Mouse (Mus musculus) urinary bladder, postnatal 10 days (tissue): ENCODE results near the gene Gatd1.
"Not testable (repeated sequence)": the region's sequence is repeated elsewhere in the genome, so short reads cannot be mapped to it uniquely, and the experiment has no call there.

ENCODE experiments used
- DNase-seq: peaks from one replicate; pipeline ENCODE4 v3.0.0; 2022; ENCODE audit warnings: low spot score

Gene Gatd1

DNA sequence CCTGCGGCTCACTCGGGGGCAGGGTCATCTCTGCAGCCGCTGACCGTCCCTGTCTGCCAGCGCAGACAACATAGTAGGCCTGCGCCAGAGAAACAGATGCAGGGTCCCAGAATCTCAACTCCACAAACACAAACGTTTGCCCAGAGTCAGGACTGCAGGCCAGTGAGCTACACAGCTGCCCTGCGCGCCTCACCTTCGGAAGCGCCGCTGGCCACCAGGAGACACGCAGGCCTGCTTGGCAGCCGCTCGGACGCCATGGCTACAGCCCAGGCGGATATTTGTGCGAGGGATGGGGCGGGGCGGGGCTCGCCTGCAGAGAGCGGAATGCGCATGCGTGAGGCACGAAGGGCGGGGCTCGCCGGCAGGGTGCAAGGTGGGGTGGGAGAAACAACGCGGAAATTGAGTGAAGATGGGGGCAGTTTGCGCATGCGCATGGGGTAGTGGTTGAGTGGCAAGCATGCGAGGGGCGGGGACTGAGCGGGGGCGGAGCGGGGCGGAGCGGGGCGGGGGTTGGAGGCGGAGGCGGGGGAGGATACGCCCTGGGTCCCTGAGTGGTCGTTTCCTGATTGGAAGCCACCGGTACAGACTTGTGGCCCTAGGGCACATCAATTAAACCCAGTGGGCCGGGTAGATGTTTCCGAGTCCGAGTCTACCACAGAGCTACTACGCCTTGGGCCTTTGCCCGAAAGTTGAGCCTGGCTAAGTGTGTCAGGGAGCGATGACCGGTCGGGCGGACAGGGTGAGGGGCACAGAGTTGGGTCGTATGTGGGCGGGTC is at the start of gene Gatd1:
TSS of gene Gatd1 (minus strand) at position 328 of the 776 bp plus-strand sequence.
- peak; percentile 100 for DNase-seq

DNA sequence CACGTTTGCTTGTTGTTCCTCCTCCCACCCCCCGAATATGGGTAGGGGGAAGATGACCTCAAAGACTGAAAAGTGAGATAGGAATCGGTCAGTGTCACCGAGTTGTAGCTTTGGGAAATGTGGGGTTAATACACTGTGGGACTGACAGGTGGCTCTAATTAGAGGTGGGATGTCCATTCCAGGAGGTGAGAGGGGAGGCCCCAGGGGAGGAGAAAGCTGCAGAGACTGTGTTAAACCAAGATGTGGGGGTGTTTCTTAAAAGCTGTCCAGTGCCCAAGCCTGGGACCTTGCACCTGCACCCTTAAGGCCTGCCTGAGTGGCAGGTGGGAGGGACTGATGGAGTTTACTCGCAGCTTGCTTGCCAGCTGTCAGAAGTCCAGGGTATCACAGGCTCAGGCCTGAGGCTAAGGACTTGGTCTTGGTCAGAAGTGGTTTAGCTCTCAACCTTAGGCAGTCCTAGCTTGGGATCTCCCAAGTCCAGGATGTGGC is 48.4 kb upstream of the Gatd1 start:
- DNase-seq = no peak

DNA sequence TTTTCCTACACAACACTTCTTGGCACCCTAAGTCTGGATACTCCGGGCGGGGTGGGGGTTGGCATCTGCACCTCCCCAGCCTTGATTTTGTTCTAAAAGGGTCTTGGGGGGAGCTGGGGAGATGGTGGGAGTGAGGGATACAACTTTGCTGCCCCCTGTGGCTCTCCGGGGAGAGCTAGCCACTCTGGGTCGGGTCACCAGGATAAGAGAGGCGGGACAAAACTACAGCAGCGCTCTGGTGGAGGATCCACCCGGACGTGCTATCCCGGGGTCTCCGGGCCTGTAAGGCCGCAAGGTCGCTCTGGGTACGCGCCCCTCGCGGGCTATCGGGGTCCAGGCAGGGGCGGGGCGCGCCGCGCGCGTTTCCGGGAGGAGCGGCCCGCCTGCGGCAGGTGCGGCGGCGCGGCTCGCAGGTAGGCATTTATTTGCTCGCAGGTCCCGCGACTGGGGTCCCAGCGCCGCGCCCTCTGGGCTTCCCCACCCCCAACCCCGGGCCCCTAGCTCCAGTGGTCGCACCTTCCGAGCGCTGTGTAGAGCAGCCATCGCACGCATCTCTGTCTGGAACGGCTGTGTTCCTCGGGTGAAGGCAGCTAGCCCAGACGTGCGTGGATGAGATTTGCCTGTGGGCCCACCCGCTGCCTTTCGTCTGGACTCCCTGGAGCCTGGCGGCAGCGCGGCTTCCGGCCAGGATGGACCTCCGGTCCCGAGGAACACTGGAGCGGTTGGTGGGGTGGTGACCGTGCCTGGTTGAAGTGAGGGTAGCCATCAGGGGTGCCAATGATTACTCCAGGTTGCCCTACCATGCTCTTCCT is 47.8 kb upstream of the Gatd1 start:
- no peak for DNase-seq

DNA sequence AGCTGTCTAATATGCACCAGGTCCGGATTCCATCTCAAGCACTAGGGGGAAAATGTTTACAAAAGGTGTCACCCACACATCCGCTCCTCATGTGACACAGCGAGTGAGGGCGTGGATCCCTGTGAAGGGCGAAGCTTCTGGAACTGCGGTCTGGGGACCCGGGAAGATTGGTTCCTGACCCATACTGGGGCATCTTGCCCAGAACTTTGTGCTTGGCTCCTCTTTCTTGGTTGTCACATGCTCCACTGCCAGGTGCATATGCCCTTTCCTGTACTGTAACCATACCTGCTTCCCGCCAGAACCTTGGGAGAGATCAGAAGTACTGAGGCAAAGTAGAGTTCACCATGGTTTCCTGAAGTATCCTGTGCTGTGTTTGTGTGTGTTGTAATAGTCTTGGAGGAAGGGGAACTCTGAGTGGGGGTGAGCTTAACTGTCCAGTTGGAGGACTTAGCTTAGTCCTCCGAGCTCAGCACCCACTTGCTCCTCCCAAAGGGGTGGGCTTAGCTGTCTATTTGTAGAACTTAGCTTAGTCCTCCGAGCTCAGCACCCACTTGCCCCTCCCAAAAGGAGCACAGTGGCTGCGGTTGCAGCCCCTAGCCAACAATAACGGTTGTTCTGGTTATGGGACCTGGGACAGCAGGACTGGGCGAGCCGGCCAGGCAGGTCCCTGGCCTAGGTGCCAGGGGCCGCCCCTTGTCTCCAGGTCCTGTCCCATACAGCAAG is 46.6 kb upstream of the Gatd1 start, which contains the start of gene Cracr2b:
TSS of gene Cracr2b (plus strand) at position 704 of the 723 bp plus-strand sequence.
- DNase-seq = no peak

DNA sequence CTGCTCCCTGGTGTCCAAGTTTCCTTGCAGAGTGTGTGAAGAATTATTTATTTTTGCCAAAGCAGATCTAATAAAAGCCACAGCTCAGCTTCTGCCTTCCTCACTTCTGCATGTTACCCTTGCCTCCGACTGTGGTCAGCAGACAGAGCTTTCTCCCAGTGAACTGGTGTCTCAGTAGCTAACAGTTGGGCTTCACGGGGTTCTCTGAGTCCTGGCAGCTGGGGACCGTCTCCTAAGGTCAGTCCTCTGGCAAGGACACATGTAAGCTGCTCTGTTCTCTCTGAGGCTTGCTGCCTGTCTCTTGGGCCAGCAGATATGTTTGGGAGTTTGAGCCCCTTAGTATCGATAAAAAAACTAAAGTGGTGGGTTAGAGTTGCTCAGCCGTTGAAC is 46.1 kb upstream of the Gatd1 start:
- no peak for DNase-seq

DNA sequence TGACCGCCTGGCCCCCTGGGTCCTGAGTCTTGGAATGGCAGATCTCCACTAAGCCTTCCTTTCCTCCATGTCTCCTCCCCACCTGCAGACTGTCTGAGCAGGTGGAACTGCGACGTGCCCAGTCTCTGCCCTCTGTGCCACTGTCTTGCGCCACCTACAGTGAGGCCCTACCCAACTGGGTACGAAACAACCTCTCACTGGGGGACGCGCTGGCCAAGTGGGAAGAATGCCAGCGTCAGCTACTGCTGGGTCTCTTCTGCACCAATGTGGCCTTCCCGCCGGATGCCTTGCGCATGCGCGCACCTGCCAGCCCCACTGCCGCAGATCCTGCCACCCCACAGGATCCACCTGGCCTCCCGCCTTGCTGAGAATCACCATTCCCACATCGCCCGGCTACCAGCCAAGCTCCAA is 45.4 kb upstream of the Gatd1 start:
- no peak for DNase-seq

DNA sequence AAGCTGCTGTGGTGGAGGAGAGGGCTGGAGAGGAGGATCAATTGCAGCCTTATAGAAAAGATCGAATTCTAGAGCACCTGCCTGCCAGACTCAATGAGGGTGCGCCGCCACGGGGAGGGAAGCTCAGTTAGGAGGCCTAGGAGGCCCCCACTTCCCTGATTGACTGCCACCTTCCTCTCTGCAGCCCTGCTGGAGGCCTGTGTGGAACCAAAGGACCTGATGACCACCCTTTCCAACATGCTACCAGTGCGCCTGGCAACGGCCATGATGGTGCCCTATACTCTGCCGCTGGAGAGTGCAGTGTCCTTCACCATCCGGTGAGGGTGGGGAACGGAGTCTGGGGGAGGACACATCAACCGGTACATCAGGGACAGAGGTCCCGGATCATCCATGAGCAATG is 44.7 kb upstream of the Gatd1 start:
- no peak for DNase-seq

DNA sequence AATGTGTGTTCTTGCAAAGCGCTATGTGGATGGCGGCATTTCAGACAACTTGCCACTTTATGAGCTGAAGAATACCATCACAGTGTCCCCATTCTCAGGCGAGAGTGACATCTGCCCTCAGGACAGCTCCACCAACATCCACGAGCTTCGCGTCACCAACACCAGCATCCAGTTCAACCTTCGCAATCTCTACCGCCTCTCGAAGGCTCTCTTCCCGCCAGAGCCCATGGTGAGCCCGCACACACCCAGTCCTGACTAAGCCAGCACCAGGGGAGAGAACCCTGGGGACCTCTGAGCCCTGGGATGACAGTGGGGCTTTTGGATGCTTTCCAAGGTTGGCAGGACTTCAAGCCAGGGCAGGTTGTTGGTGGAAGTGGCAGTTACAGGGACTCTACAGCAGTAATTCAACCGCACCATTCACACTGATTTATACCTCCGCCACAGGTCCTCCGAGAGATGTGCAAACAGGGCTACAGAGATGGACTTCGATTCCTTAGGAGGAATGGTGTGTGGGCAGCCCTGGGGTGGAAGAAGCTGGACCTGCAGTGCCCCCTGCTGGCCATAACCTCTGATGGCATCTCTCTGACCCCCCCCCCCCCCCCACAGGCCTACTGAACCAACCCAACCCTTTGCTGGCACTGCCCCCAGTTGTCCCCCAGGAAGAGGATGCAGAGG is 44.2 kb upstream of the Gatd1 start:
- DNase-seq = no peak

DNA sequence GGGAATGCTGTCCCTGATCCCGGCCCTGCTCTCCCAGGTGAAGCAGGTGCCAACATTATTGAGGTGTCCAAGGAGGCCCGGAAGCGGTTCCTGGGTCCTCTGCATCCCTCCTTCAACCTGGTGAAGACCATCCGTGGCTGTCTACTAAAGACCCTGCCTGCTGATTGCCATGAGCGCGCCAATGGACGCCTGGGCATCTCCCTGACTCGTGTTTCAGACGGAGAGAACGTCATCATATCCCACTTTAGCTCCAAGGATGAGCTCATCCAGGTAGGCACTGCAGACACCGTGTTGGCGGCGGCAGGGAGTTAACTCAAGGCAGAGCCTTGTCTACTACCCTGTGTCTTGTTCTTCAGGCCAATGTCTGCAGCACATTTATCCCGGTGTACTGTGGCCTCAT is 43.3 kb upstream of the Gatd1 start:
- DNase-seq = no peak

DNA sequence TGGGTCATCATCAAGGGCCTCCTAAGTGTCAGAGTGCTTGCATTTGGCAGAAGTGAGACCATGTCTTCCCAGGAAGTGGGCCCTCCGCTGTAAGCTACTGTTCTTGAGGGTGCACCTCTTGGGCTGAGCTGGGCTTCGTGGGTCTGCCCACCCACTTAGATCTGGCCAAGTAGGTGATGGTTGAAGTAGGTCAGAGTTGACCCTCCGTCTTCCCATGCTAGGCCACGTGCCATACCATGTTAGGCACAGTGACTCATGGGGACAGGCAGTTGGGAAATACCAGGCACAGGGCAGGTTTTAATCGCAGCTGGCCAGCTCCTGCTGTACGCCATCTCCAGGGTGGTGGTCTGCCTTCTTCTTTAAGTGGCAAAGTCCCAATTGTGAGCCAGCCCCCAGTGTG is 42.8 kb upstream of the Gatd1 start:
- no peak for DNase-seq

DNA sequence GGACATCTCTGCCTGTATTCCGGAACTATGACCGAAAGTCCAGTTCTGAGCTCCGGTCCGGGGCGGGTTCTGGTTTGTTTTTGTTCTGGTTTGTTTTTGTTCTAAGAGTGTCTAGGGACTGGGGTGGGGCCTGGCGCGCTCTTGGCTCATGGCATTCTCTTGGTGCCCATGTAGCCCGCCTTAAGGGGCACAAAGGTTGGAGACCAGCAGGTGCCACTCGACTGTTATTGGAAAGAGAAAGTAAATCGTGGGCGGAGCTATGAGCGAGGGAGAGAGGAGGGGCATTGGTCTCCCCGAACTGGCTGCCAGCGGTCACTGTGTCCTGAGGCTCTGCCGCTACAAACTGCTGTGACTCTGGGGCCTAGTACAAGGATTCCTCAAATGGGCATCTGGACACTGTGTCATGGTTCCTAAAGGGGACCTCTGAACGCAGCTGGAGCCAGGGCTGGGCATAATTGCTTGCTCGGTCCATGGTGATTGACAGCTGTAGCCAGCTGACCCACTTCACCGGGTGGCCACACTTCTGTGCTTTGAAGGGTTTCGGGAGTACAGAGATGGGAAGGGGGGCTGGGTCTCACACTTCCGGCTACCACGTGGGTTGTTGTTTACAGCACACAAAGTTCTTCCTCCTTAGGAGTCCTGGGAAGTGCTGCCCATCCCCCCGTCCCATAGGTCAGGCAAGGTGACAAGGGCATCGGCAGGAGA is 41.8 kb upstream of the Gatd1 start:
- DNase-seq = no peak

DNA sequence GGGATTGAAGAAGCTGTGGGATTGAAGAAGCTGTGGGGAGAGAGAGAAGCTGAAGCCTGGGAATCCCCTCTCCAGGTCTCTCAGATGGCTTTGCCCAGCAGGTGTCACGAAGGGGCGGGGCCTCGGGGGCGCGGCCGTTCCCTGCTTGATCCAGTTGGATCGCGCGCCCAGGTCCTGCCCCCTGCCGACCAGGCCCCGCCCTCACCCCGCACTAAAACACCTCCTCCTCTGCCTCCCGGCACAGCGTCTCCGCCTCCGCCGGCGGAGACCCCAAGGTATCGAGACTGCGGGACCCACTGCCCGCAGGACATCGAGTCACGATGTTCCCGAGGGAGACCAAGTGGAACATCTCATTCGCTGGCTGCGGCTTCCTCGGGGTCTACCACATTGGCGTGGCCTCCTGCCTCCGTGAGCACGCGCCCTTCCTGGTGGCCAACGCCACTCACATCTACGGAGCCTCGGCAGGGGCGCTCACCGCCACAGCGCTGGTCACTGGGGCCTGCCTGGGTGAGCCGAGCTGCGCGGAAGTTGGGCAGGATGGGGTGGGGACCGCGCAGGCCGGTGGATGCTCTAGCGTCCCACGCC is 41.1 kb upstream of the Gatd1 start, which contains the start of gene Pnpla2:
TSS of gene Pnpla2 (plus strand) at position 232 of the 585 bp plus-strand sequence.
- DNase-seq = peak; percentile 80

DNA sequence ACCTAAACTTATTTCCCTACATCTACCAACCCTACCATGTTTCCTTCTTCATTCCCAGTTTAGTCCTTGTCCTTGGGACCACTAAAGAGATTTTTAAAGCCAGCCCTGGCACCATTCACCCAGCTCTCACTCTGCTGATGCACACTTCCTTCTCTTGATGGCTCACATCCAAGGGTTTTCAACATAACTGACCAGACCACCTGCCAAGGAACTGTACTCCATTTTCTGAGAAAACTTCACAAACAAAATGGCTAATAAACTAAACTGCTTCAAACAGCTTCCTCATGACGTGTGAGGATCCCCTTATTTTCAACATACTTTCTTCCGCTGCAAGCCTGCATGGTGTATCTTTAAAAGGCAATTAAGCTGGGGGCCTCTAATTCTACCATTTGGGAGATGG is 39.7 kb upstream of the Gatd1 start:
- no peak for DNase-seq

DNA sequence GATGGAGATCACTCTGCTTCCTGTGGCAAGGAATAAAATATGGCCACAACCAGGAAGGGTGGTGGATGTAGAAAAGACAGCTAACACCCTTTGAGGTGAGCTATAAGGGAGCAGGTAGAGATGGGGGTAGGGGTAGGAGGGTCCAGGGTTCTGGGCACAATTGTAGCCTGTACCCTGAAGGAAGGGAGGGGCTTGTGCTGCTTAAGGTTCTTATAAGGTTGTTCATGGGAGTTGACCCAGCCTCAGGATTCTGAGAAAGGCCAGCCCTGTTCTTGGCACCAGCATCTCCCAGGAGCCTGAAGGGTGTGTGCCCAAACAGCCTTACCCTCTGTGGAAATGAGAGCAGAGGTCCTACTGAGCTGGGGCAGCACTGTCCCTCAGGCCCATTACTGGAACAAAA is 38.0 kb upstream of the Gatd1 start:
- no peak for DNase-seq

DNA sequence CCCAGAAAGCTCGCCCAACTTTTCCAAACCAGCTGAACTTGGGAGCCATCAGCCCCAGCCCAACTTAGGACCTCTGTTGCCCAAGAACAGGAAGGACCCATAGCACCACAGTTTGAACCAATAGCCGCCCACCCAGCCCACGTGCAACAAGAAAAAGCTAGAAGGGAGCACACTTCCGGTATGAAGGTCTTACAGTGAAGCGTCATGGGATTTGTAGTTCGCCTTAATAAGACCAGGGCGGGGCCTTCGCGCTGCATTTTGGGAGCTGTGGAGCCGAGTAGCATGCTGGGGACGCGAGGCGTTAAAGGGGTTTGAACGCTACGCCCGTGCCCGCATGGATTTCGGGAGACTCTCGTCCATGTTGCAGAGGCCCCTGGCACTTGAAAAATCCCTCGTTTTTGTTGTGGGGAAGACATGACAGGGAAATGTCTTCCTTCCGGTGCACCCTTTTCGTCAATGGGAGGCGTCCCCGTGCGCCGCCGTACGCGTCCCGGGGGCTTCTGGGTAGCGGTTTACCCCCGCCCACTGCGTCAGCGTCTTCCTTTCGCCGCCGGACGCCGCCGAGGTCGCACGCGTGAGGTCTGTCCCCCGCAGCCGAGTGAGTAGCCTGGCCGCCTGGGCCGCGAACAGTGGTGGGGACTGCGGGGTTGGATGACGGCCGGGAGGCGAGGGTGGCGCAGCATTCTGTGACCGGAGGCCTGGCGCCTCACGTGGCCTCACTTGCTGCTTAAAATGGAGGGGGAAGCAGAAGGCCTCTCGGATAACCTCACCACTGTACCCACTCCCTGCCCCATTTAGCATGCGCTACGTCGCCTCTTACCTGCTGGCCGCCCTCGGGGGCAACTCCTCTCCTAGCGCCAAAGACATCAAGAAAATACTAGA is 33.4 kb upstream of the Gatd1 start, which contains the start of gene Rplp2:
TSS of gene Rplp2 (plus strand) at position 261 of the 882 bp plus-strand sequence.
- peak; percentile 77 for DNase-seq

DNA sequence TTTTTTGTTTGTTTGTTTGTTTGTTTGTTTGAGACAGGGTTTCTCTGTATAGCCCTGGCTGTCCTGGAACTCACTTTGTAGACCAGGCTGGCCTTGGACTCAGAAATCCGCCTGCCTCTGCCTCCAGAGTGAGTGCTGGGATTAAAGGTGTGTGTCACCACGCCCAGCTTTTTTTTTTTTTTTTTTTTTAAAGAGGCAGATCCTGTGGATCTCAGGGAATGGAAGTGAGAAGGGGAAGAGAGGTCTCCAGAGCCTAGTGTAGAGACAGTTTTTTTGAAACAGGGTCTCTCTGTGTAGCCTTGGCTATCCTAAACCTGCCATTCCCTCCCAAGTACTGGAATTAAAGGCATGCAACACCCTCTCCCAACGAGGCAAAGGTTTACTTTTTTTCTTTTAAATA is 32.4 kb upstream of the Gatd1 start:
- DNase-seq = not testable (repeated sequence)

DNA sequence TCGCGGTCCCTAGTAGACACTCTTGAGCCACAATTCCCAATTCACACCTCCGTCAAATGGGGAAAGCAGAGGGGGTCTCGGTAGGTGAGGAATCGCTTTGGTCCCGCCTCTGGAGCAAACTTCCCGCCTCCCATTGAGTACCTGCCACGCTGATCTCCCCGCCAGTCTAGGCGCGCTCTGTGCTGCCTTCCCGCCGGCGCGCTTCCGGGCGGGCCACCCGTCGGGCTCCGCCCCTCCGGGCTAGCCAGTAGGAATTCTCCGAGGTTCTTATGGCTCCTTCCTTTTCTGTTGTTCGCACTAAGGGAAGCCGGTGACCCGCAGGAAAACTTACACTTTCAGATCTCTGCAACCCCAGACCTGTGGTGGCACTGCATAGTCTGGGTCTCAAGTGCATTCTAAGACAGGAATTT is 29.9 kb upstream of the Gatd1 start, which contains the start of gene Pidd1:
TSS of gene Pidd1 (minus strand) at position 198 of the 410 bp plus-strand sequence.
- DNase-seq = no peak

DNA sequence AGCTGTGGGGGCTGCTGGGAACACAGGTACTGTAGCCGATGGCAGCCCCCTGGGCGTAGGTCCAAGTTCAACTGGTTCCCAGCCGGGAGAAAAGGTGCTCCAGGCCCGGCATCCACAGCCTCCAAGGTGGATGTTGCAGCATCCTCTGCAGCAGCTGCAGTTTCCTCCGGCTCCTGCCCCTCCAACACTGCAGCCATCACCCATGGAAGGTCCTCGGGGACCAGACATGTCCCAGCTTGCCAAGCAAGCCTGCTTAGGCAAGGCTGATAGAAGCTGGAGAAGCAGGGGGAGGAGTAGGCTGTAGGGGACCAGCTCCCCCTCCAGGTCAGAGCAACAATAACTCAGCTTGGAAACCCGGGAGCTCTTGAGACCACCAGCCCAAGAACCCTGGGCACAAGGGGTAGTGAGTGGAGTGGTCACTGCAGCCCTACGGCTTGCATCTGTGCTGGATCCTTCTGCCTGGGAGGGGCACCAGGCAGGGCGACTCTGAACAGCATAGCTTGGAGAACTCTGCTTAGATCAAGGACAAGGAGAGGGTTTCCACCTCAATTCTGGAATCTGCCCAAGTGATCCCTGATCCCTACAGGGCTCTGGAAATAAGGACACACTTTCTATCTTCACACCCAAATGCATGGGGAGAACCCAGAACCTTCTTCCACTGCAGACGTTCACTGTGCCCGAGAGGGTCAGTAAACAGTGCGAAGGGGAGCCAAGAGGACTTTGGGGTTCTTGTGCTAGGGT is 29.3 kb upstream of the Gatd1 start:
- no peak for DNase-seq

DNA sequence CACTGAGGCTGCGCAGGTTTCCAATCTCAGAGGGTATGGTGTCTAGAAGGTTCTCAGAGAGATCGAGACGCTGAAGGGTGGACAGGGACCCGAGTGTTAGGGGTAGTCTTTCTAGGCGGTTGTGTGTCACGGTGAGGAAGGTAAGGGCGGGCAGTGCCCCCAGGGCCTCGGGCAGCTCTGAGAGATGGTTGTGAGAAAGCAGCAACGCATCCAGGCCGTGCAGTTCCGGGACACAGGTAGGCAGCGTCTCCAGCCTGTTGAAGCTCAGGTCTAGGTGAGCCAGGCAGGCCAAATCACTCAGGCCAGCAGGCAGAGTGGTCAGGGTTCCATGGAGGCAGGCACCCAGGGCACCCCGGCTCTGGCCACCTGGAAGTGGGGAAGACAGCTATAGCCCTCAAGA is 28.3 kb upstream of the Gatd1 start:
- DNase-seq = no peak
